Mouse (Mus musculus): ENCODE results near the gene Scd2. TPM values are rescaled to one million over a fixed set of nuclear protein-coding genes. Genes with fewer than 3 reads are reported as not detected.

Scd2 gene
- polyA plus RNA-seq, 1 experiment from 2014 or later: 247 TPM

DNA sequence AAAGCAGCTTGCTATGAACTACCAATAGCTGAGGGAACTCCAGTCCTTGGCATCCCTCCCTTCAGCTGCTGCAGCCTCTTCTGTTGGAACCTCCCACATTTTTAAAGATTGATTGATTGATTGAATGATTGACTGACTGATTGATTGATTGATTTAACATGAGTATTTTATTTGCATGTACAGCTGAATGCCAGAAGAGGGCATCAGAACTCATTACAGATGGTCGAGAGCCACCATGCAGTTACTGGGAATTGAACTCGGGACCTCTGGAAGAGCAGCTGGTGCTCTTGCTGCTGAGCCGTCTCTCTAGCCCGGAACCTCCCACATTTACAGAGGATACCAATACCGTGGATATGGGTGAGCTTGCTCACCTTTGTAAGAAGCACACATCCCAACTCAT lies 33.0 kb upstream of the Scd2 start:
- Histone ChIP-seq H3K36me3 (ENCODE audit: poor library complexity, severe bottlenecking) (no peaks in the 10 kb centered on the region), H3K9me3 (replicated peaks) (no peaks in the 10 kb centered on the region), H3K4me3 (no peak overlapping the region), H3K27me3 (no peaks in the 10 kb centered on the region), H3K9ac (no peak overlapping the region), H3K27ac (no peak overlapping the region), H3K4me1 (peaks cover 5% of the 10 kb centered on the region; the same call in 1 of the 2 replicates), H3K4me2 (no peak overlapping the region)
- 76% methylated on average over 5 of the region's 5 CpGs for WGBS
- no peak for ATAC-seq

DNA sequence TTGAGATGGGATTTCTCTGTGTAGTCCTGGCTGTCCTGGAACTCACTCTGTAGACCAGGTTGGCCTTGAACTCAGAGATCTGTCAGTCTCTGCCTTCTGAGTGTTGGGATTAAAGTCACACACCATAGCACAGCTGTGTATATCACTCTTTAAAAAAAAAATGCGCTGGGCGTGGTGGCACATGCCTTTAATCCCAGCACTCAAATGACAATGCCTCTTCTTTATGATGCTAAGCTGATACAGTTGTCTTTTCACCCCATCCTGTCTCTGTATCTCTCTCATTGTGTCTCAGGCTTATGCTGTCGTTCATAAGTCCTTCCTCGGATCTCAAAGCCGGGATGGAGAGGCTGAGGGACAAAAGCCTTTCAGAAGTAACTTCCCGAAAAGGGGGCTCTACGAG lies 31.7 kb upstream of the Scd2 start:
- no peak for ATAC-seq
- WGBS: 58% methylated on average over 7 of the region's 7 CpGs

DNA sequence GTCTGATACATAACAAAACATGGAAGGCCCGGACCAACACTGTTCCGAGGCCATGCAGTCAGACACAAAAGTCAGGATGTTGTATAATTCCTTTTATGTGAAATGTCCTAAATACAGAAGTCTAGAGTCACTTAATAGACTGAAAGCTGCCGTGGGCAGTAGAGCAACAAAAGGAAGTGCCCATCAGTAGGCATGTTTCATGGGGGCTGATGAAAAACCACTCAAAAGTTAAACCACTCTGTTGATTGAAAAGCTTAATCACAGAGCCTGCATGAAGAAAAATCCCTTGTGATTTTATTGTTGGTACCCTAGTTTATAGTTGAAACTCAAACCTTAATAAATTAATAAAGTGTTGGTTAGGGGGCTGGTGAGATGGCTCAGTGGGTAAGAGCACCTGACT lies 29.9 kb upstream of the Scd2 start:
- peaks cover 21% of the 10 kb centered on the region for H3K4me1 ChIP-seq
- H3K4me2 ChIP-seq: no peak overlapping the region
- no peaks in the 10 kb centered on the region for H3K36me3 ChIP-seq (ENCODE audit: poor library complexity, severe bottlenecking)
- WGBS: 84% methylated on average over 3 of the region's 3 CpGs
- no peaks in the 10 kb centered on the region for H3K27me3 ChIP-seq
- H3K27ac ChIP-seq: no peak overlapping the region
- H3K4me3 ChIP-seq: no peak overlapping the region
- no peak overlapping the region for H3K9ac ChIP-seq
- no peak for ATAC-seq
- no peaks in the 10 kb centered on the region for H3K9me3 ChIP-seq (replicated peaks)

More for the DNA sequence above, 31.7 kb upstream of the Scd2 start:
- Histone ChIP-seq H3K36me3 (ENCODE audit: poor library complexity, severe bottlenecking) (no peaks in the 10 kb centered on the region), H3K4me2 (no peak overlapping the region), H3K4me1 (peaks cover 15% of the 10 kb centered on the region), H3K27me3 (no peaks in the 10 kb centered on the region), H3K27ac (no peak overlapping the region), H3K9me3 (replicated peaks) (no peaks in the 10 kb centered on the region), H3K4me3 (no peak overlapping the region), H3K9ac (no peak overlapping the region)

DNA sequence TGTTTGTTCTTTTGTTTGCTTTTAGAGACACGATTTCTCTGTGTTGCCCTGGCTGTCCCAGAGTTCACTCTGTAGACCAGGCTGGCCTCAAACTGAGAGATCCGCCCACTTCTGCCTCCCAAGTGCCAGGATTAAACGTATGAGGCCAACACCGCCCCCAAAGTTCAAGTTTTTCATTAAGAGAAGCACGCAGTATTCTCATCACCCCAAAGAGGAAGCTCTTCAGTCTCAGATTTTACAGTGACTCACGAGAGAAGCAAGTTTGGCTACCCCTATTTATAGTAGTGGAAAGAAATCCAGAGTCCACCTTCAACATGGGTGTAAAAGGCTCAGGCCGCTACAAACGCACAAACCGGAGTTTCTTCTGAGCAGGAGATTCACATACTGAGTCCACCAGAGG lies 29.2 kb upstream of the Scd2 start:
- Histone ChIP-seq H3K4me1 (peaks cover 21% of the 10 kb centered on the region), H3K9ac (no peak overlapping the region), H3K9me3 (replicated peaks) (no peaks in the 10 kb centered on the region), H3K36me3 (ENCODE audit: poor library complexity, severe bottlenecking) (no peaks in the 10 kb centered on the region), H3K4me3 (no peak overlapping the region), H3K27me3 (no peaks in the 10 kb centered on the region), H3K27ac (no peak overlapping the region), H3K4me2 (no peak overlapping the region)
- ATAC-seq: no peak
- WGBS: 78% methylated on average over 9 of the region's 9 CpGs

DNA sequence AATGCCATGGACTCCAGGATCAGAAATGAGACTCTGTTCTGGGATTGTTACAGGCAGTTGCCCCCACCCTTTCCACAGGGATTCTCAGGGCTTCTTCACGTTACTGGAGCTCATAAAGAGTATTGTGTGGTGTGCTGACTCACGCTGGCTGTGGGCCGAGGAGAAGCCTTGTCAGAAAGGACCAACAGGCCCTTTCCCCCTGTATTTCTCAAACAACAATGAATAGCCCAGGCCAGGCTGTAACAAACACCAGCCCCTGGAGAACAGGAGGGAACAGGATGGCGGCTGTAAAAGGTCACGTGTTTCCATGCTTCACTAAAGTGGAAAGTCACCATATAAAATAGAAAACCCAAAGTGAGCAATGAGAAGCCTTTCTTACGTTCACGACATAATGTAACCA lies 28.2 kb upstream of the Scd2 start:
- no peak overlapping the region for H3K27ac ChIP-seq
- no peak overlapping the region for H3K9ac ChIP-seq
- peaks cover 21% of the 10 kb centered on the region for H3K4me1 ChIP-seq
- no peak overlapping the region for H3K4me3 ChIP-seq
- ATAC-seq: no peak
- H3K4me2 ChIP-seq: no peak overlapping the region
- H3K9me3 ChIP-seq (replicated peaks): no peaks in the 10 kb centered on the region
- no peaks in the 10 kb centered on the region for H3K36me3 ChIP-seq (ENCODE audit: poor library complexity, severe bottlenecking)
- WGBS: 35% methylated on average over 7 of the region's 7 CpGs
- H3K27me3 ChIP-seq: no peaks in the 10 kb centered on the region

DNA sequence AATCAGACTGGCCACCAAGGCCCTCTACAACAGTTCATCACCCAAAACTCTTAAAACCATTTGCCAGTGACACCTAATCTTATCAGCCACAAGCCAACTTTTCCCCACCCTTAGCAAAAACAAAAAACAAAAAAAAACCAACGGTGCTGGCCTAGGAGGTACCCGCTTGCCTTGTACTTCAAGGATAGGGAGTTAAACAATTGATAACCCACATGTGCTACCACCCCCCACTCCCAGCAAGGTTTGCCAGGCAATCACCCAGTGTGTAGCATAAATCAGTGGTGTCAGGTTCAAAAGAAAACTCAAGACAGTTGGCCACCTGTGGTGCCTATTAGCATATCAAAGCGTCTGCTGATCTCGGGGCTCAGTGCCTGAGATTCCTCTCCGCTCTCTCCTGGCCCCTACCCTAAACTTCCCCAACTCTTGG lies 27.6 kb upstream of the Scd2 start:
- peak overlapping the region; percentile 81; the same call in 1 of the 2 replicates for H3K4me2 ChIP-seq
- WGBS: 13% methylated on average over 5 of the region's 5 CpGs

DNA sequence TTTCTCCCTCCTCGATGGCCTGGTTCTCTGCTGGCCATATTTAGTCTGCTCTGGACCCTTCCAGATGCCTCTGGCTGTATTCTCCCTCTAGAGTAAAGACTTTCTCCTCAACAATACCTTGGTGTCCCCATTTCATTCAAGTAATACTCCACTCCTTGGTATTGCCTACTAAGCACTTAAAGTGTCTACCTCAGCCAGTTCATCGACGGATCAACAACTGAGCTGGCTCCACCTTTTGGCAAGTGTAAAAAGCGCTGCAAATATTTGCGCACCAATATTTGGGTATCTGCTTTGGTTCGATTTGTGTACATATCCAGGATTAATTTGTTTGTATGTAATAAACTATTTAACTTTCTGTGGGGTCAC lies 27.0 kb upstream of the Scd2 start:
- Histone ChIP-seq H3K4me3 (peak overlapping the region; percentile 60), H3K9me3 (replicated peaks) (no peaks in the 10 kb centered on the region), H3K4me2 (peak overlapping the region; percentile 81), H3K36me3 (ENCODE audit: poor library complexity, severe bottlenecking) (no peaks in the 10 kb centered on the region), H3K27ac (peak overlapping the region; percentile 87; the same call in 1 of the 2 replicates), H3K4me1 (peaks cover 21% of the 10 kb centered on the region), H3K9ac (peak overlapping the region; percentile 71), H3K27me3 (no peaks in the 10 kb centered on the region)
- peak; percentile 39 for ATAC-seq
- 6% methylated on average over 6 of the region's 6 CpGs for WGBS

More for the DNA sequence above, 27.6 kb upstream of the Scd2 start:
- Histone ChIP-seq H3K27ac (no peak overlapping the region; the same call in 1 of the 2 replicates), H3K4me3 (no peak overlapping the region), H3K36me3 (ENCODE audit: poor library complexity, severe bottlenecking) (no peaks in the 10 kb centered on the region), H3K27me3 (no peaks in the 10 kb centered on the region), H3K4me1 (peaks cover 21% of the 10 kb centered on the region), H3K9ac (no peak overlapping the region), H3K9me3 (replicated peaks) (no peaks in the 10 kb centered on the region)
- ATAC-seq: no peak

DNA sequence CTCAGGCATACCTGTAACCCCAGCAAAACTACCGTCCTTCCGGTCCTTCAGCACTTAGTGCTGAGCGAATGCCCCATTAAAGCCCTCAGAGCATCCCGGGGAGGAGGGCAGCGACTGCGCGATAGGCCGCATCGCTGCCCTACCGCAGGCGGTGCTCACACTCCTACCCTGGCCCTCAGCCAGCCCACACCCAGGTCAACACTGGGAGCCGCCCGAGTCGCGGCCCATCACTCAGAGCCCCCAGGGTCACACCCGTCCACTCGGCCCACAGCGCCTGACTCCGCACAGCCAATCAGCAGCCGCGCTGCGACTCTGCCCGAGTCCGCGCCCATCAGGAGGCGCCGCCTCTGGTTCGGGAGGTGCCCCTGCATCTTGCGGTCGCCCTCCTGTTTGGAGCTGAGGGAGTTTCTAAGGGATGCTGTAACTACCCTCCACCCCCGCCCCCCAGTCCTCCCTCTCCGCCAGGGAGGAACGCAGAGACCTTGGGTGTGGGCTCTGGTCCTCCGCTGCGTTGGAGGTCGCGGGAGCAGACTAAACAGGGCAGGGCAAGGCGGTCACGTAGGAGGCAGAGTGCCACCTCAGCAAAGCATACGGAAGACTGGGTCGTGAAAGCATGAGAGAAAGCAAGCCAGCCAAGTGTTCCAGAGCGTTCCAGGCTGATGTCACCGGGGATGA lies 26.5 kb upstream of the Scd2 start:
- Histone ChIP-seq H3K4me3 (peak overlapping the region; percentile 60), H3K27me3 (no peaks in the 10 kb centered on the region), H3K4me2 (peak overlapping the region; percentile 81), H3K4me1 (peaks cover 21% of the 10 kb centered on the region), H3K9me3 (replicated peaks) (no peaks in the 10 kb centered on the region), H3K9ac (peak overlapping the region; percentile 71), H3K36me3 (ENCODE audit: poor library complexity, severe bottlenecking) (no peaks in the 10 kb centered on the region), H3K27ac (peak overlapping the region; percentile 87)
- peak; percentile 97 for ATAC-seq
- WGBS: under 1% methylated on average over 43 of the region's 43 CpGs

DNA sequence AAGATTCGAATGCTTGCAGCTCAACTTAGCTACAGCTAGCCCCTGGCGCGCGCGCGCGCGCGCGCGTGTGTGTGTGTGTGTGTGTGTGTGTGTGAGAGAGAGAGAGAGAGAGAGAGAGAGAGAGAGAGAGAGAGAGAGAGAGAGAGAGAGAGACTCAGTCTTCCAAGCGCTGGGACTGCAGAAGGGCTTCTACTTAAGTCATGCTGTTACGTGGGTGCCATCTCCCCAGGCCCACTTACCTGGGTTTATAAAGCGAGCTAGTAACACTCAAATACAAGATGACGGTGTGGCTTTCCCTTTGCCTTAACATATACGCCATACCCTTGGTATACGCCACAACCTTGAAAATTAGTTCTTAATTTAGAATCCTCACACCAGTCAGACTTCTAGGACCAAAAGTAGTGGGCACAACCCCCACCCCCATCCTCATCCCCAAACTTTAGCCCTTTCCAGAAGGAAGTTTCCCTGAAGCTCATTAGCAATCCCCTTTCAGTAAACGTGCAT lies 25.9 kb upstream of the Scd2 start:
- 10% methylated on average over 18 of the region's 18 CpGs for WGBS
- peak overlapping the region; percentile 60 for H3K4me3 ChIP-seq
- ATAC-seq: peak; percentile 4; the same call in 1 of the 2 replicates

DNA sequence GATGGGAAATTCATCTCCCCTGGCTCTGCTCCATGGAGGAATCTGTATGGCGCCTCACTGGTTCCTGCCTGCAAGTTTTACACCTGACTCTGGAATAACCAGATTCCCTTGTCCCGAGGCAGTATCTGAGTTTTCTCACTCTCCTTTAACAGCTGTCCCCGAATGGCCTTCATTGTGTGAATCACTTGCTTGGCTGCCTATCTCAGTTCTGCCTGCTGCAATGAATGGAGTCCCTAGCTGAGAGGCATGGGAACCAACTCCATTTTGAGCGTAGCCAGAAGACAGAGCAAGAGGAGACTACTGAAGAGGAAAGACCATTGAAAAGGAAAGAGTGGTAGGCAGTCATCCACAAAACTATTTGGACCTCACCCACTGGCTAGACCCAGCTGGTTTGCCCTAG lies 19.8 kb upstream of the Scd2 start:
- Histone ChIP-seq H3K4me3 (no peak overlapping the region), H3K27me3 (no peaks in the 10 kb centered on the region), H3K36me3 (ENCODE audit: poor library complexity, severe bottlenecking) (no peaks in the 10 kb centered on the region), H3K9me3 (replicated peaks) (no peaks in the 10 kb centered on the region), H3K4me2 (no peak overlapping the region), H3K9ac (no peak overlapping the region), H3K4me1 (peaks cover 15% of the 10 kb centered on the region), H3K27ac (no peak overlapping the region)
- ATAC-seq: no peak
- WGBS: 84% methylated on average over 4 of the region's 4 CpGs

More for the DNA sequence above, 25.9 kb upstream of the Scd2 start:
- Histone ChIP-seq H3K27me3 (no peaks in the 10 kb centered on the region), H3K4me1 (peaks cover 21% of the 10 kb centered on the region), H3K27ac (peak overlapping the region; percentile 87), H3K4me2 (peak overlapping the region; percentile 81), H3K9me3 (replicated peaks) (no peaks in the 10 kb centered on the region), H3K36me3 (ENCODE audit: poor library complexity, severe bottlenecking) (no peaks in the 10 kb centered on the region), H3K9ac (peak overlapping the region; percentile 71)

DNA sequence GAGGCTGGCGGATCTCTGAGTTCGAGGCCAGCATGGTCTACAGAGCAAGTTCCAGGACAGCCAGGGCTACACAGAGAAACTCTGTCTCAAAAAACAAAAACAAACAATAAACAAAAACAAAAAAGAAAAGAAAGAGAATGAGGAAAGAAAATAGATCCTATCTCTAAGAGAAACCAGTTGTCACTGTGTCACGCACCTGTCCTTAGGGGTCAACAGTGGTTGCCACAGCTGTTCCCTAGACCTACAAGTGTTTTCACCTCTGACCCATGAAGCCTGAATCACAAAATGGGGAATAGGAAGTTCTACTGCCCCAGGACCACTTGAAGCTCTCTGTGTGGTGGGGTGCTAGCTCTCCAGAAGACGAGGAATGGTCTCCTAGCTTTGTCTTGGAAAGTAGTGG lies 19.0 kb upstream of the Scd2 start:
- Histone ChIP-seq H3K4me2 (no peak overlapping the region), H3K27ac (no peak overlapping the region), H3K4me3 (no peak overlapping the region), H3K9ac (no peak overlapping the region), H3K27me3 (no peaks in the 10 kb centered on the region), H3K4me1 (peaks cover 15% of the 10 kb centered on the region), H3K36me3 (ENCODE audit: poor library complexity, severe bottlenecking) (no peaks in the 10 kb centered on the region), H3K9me3 (replicated peaks) (no peaks in the 10 kb centered on the region)
- WGBS: 88% methylated on average over 4 of the region's 4 CpGs
- ATAC-seq: no peak

DNA sequence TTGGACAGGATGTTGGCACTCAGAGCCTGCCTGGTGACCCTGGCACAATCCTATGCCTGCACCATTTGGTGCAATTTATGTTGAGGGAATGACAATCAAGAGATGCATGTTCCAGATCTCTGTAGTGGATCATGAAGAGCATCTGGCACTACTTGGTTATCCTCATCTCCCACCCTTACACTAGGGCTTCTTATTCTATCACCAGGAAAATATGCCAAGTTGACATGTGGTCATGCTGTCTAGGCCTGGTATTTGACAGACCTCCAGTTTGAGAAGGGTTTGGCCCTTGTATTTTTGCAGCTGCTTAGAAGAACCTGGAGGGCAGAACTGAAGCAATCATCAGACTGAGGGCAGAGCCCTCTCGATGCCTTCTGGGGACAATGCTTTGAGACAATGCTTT lies 18.1 kb upstream of the Scd2 start:
- 97% methylated on average over 1 of the region's 1 CpGs for WGBS
- Histone ChIP-seq H3K4me2 (no peak overlapping the region), H3K36me3 (ENCODE audit: poor library complexity, severe bottlenecking) (no peaks in the 10 kb centered on the region), H3K9ac (no peak overlapping the region), H3K4me3 (no peak overlapping the region), H3K27me3 (no peaks in the 10 kb centered on the region), H3K9me3 (replicated peaks) (no peaks in the 10 kb centered on the region), H3K4me1 (peaks cover 20% of the 10 kb centered on the region), H3K27ac (no peak overlapping the region)
- no peak for ATAC-seq

DNA sequence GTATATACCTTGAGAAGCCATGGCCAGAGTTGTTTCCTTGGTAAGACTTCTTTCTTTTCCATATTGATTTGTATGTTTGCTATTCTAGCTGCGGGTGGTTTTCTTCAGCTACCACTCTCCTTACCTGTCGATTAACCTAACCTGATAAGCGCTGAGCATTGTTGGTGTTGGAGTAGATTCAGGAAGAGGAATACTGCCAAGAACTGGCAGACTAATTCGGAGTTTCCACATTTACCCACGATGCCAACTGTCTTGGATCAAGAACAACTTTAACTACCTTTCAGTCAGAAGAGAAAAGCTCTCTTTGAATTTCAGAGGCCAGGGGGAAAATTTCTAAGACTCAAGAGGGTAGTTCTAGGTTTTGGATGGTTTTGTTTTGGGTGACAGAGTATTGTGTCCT lies 16.6 kb upstream of the Scd2 start:
- H3K4me2 ChIP-seq: no peak overlapping the region
- no peaks in the 10 kb centered on the region for H3K36me3 ChIP-seq (ENCODE audit: poor library complexity, severe bottlenecking)
- H3K4me1 ChIP-seq: peaks cover 34% of the 10 kb centered on the region
- no peak overlapping the region for H3K27ac ChIP-seq
- no peak overlapping the region for H3K9ac ChIP-seq
- no peaks in the 10 kb centered on the region for H3K27me3 ChIP-seq
- 81% methylated on average over 5 of the region's 5 CpGs for WGBS
- H3K9me3 ChIP-seq (replicated peaks): no peaks in the 10 kb centered on the region
- no peak overlapping the region for H3K4me3 ChIP-seq
- no peak for ATAC-seq
